Mouse (Mus musculus) thymus, postnatal 4 days (tissue): ENCODE measurements at regions not wholly inside any gene's neighbourhood (a gene's known extent, or its start where the extent isn't known, plus 50 kb on each side); places are given as distances from the start of the nearest gene placed in this dataset.

ENCODE experiments used
- DNase-seq: peaks from one replicate; pipeline ENCODE4 v3.0.0; 2021

DNA sequence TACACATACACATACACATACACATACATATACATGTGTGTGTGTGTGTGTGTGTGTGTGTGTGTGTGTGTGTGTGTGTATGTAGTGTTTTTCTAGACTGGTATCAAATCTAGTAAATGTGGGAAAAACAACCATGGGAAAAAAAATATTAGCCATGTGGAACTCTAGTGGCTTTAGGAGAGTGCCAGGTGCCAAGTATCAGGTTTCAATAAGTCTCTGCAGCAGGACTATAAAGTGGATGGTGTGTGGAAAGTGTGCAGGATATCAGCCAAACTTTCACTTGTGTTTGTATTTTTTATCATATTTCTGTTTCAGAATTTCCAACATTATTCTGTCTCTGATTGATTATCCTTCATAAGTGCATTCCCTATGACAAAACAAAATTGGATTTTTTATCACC, 653.3 kb upstream of the Fam98a start:
- no peak for DNase-seq

DNA sequence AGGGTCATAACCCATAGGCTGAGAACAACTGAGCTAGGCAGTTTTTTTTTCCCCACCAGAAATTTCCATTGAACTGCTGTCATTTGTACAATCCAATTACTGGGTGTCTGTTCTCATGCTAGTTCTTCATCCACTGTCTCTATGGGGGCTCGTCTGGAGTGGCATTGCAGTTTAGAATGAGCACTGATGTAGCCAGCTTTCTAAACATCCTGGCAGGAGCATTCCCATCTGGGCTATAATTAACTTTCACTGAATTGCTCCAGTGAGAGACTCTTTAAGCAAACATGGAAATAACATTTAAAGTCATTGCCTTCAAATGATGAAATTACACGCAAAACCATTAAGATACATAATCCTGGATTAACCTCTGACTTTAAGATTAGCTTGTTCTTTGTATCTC, 633.1 kb upstream of the Fam98a start:
- DNase-seq, result no peak

DNA sequence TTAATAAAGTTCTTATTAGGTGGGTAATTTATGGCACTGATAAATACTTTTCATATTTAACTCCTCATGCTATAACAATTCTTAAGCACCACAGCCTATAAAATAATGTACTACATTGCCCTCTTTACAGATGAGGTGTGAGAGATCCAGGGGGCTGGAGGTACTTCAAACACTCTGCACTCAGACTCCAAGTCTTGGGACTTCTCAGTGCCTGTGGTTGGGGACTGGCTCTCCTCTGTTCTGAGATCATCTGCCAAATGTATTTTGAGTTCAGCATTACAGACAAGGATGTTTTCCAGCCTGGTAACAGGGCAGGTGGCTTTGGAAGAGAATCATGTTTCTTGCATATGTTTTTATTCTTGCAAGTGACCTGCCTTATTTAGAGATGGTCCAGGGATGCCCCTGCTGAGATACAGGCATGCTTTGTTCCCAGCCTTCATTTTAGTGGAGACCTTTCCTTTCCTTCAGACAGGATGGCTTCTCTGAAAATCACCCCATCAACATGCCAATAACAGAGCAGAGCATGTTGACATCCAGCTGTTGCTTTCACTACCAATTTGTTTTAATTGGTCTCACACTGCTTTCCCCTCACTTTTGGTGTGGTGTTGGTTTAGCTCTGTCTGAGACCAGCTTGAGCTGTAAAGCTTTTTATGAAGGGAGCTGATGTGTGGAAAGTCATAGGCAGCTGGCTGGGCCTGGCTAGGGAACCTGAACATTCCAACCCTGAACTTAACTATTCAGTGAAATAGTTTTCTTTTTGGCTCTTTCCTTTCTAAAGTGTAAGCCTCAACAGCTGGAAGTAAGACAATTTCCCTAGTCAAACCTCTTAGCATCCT, 585.1 kb upstream of the Fam98a start:
- DNase-seq, result no peak

DNA sequence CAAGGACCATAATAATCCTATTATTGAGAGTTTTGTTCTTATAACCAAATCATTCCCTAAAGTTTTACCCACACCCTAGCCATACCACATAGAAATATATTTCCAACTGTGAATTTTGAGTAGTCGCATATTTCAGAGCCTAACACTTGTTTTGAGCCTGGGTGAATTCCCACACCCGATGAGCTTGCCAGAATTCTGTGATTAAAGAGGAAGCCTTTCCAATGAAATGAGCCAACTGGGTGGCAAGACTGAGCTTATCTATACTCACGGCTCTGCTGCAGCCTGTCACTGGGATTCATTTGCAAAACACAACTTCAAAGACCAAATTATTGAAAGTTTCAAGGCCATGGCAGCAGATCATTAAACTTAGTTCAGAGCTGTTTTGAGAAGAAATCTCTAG, 582.3 kb upstream of the Fam98a start:
- DNase-seq, result no peak

DNA sequence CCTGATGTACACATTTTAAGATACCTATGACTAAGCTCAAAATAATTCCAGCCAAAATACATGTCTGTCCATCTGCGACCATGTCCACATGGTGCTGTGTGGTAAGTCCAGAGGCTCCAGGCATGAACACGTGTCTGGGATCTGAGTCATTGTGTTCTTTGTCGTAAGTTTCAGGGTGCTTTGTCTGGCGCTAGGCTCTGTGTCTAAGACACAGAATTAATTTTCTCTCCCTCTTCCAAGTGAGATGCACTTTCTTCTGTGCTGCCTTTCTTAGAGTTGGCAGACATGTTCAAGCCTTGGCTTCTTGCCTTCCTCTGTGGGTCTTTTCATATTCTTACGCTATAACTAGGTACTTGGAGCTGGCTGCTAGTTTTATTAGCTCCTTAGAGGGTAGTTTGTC, 573.5 kb upstream of the Fam98a start:
- DNase-seq, result no peak

DNA sequence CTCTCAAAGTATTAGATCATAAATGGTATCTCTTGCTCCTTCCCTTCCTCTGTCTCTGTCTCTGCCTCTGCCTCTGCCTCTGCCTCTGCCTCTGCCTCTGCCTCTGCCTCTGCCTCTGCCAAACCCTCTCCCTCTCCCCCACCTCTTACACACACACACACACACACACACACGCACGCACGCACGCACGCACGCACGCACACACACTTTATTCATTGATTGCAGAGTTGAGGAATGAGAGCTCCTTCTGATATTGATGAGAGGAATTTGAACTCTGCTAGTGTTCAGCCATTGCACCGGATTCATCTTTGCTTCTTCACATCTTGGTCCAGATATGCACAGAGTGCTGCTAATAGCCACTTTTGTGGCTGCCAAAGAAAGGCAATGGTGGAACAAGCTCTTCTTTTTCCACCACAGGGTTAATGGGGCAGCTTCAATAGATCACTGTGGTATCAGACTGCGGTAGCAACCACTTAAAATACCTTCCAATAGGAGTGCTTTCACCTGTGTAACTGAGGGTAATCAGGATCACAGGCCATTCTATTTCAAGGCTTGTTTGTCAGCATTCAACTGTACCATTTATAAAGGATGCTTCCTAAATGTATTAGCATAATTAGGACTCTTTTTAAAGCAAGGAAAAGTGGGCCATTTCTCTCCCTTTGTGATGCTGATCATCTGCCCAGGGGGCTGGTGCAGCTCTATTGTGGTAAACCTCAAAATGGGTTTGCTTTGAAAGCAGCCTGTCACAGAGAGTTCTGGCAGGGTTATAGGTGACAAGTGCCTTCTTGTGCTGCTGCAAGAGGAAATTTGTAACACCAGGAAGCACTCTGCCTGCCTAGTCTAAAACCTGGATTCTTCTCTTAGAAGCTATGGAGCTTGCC, 559.8 kb upstream of the Fam98a start:
- no peak for DNase-seq

DNA sequence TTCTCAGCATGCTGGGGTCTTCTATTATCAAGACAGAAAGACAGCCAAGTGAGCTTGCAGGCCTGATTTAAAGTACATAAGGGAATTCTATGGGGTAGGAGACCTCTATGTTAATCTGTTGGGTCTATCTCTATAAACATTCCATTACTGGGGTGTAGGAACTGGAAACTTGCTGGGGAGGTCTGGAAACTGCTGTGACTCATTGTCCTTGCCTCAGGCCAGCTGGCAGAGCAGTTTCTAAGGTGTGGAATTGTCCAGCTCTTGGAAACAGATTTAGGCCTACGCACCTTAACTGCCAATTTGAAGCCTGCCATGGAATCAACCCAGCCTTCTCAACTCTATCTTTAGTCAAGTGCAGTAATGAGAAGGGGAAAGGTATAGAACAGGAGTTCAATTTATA, 559.1 kb upstream of the Fam98a start:
- DNase-seq, result no peak

DNA sequence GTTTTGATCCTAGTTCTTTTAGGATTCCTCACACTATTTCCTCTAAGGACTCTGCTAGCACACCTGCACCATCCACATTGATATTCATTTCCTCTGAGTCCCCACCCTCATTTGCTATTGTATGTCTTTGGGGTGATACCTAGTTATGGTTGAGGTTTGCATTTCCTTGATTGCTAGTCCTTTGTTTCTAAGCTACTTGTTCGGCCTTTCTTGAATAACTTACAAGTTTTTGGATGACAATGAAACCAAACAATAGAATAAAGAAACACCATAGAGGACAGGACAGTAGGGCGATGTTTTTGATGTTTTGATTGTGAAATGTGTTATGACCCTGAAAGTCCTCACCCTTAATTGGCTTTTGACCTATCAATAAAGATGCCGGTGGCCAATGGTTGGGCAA, 531.8 kb upstream of the Fam98a start:
- no peak for DNase-seq

DNA sequence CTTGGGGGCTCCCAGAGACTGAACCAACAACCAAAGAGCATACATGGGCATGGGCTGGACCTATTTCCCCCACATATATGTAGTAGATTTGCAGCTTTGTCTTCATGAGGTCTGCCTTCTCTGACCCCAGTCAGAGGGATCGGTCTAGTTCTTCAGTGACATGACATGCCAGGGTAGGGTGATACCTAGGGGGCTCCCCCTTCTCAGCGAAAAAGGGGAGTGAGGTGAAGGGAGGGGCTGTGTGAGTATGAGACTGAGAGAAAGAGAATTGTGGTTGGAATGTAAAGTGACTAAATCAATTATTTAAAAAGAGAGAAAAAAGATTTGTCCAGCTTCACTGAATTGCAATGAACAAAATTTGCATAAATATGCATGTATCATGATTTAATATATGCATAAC, 530.0 kb upstream of the Fam98a start:
- no peak for DNase-seq

DNA sequence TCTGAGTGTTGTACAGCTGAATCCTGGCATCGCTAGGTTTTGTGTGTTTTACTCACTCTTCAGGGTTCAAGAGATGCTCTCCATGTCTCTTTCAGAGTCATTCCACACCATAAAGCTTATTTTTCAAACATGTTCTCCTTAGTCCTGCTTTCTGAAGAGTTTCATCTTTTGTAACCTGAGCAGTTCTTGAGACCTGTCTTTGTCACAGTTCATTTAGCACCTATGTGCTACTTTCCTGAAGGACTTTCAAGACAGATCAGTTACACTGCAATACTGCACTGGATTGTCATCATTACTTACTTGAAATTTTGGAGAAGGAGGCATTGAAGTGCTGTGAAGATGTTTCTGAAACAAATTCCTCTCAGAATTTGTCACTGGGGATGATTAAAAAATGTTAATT, 494.7 kb upstream of the Fam98a start:
- no peak for DNase-seq

DNA sequence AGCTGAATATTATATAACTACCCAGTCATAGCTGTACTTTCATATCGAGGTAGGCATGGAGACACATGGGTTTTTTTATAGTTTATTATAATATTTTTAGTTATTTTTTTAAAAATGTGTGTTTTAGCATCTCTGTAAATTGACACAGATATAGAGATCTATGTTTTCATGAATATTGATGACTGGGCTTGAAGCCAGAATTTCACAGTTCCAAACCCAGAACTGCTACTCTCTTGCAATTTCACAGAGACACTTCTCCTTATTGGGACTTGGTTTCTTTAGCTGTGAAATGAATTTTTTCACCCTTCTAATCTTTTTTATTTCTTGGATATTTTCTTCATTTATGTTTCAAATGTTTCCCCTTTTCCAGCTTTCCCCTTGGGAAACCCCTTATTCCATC, 481.0 kb upstream of the Fam98a start:
- DNase-seq, result no peak

DNA sequence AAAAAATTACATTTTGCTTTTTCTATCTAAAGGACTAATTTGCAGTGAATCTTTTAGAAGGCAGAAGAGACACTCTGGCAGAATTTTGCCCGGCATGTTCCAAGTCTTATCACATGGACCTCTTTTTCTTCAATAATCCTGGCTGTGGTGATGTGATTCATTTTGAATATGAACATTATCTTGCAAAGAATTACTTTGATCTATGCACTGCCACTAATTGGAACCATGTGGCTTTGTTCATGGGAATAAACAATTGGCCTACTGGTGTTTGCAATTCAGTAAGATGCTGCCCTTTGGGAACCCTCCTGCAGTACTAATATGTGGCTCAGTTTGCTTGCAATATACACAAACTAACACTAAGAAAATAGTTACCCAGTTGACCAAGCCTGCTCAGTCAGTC, 456.3 kb upstream of the Fam98a start:
- DNase-seq, result no peak

DNA sequence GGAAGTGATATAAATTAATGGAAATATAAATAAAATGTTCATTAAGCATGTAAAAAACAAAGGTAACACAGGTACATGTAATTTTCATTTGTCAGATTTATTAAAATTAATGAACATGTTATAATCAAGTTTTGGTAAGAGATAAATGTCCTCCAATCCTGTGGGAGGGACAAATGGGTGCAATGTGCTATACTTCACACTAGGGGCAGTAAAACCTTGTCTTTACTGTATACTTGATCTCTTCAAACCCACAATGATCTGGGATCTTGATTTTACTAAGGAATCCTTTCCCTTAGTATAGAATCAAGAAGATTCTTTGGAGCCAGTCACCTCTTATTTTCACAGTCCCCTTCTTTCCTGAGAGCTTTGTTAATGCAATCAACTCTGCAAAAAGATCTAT, 451.1 kb upstream of the Fam98a start:
- DNase-seq, result no peak

DNA sequence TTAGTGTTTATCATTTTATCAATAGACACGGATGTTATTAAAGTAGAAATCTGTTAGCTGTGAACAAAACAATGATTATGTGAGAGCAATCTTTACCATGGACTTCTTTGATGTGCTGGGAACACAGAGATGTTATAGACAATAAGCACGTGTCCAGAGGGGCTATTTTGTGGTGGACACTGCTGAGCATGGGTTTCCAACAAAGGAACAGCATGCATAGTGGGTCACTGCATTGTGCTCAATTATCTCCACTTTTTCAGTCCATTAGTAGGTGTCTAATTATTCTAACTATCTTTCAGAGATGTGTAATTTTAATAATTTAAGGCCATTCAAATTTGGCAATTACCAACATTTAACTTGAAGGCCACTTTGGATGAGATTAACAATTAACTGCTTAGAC, 409.6 kb upstream of the Fam98a start:
- no peak for DNase-seq

DNA sequence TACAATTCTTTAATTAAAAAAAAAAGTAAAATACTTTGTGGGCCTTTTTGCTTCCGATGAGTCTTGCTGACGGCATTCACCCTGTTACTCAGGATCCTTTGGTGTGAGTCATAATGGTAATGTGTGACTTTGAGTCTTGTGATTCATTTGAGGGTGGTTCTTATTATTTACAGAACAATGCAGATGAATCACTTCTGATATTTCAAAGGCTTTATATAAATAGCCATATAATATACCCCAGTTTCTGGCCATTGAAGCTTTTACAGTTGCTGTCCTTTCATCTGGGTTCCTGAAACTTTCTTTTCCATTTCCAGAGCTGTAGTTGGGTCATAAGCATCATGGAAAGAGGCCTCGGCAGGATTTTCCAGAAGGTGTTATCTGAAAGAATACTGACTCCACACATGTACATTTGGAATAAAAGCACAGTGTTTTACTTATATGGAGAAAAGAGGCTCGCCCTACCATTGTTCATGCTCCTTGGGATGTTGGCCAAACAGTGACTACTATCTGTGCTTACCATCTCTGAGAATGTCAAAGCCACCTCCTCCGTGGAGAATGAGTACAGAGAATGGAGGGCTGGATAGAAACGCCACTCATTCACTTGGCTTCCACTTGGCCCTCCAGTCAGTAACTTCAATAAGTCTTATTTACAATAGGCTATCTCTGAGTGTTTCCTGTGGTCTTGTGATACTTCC, 385.1 kb upstream of the Fam98a start:
- DNase-seq, result no peak

DNA sequence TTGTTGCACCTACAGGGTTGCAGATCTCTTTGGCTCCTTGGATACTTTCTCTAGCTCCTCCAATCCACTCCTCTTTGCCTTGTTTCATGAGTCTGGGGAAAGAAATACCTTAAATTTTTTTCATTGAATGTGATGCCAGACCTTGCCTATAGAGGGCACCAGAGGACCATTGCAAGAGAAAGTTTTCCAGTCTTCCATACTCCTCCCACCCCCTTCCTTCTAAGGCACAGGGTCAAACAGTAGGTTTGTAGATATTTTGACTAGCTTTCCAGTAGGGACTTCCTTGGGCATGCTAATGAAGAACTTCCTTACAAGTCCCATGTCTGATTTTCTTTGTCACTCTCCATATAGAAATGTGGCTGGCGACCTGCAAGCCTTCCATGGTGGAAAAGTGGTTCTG, 379.3 kb upstream of the Fam98a start:
- DNase-seq, result no peak

DNA sequence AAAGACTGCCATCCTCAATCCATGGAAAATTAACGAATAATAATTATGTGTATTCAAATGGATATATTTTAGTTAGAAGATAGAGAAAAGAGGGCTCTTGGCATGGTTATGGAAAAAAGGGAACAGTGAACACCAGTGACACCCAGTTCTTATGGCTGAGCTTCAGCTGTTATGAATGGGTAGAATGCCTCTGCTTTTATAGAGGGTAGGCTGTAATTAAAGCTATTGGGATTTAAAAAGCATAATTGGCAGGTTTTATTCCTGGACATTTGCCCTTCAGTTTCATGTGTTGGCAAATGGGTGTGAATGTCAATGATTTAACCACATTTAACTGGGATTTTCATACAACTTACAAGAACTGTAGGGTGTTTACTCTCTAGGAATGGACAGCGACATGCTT, 368.5 kb upstream of the Fam98a start:
- no peak for DNase-seq

DNA sequence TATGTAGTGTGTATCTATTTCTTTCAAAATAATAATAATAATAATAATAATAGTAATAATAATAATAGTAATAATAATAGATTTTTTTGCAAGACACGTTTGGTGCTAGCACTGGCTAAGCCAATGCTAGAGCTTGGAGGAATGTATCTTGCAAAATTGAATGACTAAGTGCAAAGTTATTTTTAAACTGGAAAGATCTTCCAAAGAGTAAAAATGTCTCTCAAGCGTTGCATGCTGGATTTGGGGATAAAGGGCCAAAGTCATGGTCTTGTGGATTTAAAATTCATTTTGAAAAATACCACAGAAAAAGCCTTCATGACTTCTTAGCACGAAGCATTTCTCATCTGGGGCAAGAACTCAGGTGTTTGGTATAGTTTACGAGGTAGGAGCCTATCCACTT, 365.3 kb upstream of the Fam98a start:
- DNase-seq, result no peak

DNA sequence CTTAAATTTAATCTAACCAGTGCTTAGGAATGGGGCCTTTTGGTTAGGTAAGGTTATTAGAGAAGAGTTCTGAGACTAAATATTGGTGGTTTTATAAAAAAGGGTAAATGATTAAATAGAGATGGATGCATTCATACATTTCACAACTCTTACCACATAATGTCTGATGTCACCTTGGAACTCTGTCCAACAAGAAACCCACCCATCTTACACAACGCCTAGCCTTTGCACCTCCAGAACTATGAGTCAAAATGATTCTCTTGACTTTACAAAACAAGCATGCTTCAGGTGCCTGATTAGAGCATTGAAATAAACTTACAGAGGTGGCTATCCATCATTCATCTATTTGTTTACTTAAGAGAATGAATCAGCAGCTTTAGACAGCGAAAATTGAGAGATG, 364.8 kb upstream of the Fam98a start:
- DNase-seq, result no peak

DNA sequence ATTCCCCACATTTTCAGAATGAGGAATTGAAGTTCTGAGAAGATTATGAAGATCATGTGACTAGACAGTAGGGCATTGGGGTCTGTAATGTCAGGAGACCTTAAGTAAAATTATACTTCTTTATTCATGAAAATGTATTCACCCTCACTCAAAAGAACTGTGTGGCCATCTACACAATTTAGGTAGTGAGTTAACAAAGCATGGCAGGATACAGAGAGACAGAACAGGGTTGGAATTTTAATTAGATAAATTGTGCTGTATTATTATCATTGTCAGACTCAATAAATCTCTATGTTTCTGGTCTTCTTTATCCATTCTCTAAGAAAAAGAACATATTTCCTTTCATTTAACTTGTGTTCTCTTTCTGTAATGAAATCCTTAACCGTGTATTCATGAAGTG, 363.5 kb upstream of the Fam98a start:
- DNase-seq, result no peak

DNA sequence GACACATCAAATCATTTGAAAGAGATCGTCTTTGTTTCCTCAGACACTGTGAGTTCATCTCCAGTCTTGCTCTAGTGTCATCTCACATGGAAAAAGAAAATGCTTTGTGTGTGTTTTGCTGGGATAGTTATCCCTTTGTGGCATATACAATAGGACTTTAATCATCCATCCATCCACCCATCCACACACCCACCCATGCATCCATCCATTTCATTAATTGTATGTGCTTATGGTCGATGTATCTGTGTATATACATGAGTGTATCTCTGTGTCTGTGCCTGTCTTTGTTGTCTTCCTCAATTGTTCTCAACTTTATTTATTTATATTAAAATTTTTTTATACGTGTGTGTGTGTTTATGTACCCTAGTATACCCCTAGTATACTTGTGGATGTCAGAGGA, 355.3 kb upstream of the Fam98a start:
- DNase-seq, result no peak

DNA sequence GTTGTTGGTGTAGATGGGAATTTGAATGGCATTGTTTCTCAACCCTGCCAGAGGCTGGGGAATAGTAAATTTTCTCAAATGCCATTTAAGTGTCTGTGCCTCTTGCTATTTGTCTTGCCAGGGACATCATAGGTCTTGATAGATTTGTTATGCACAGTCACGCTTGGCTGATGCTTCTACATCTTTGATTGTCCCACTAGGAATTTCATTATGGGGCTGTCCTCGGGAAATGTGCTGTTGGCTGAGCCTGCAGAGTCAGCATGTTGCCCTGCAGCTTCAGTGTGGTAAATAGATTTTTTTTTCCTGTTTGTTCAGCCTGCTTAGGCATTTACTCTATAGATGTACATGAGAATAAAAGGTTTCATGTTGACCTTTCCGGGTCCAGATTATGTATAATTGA, 354.9 kb upstream of the Fam98a start:
- no peak for DNase-seq

DNA sequence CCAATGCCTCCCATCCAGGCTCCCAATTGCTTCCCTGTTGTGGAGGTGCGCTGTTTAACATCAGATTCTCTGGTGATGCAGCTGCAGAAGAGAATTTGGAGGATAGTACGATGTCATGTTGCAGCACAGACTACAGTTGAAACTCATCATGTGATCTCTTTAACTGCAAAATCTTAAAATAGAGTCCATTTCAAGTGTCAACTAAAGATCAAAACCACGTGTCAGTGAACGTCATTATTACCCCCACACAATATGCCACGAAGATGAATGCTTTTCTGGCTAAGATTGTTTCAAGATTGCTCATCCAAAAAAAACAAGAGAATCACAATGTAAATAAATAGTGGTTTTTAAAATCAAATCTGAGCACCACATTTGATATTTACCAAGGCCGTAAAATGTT, 343.7 kb upstream of the Fam98a start:
- no peak for DNase-seq

DNA sequence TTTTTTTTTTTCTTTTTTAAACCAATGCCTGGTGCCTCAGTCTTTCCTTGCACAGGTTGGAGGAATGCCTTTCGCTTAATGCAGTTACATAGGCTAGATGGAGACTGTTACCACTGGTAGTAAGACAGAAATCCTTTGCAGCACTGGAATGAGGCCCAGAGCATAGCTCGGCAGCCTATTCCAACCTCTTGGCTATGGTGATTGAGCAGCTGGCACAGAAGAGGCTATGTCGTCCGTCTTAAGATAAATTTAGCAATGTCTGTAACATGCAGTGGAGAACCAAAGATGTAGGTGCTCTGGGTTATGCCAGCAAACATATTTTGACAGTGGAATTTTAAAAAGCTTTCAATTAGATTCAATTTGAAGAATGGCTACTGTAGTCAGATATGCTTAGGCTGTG, 343.2 kb upstream of the Fam98a start:
- no peak for DNase-seq
